Mouse (Mus musculus) adrenal gland, adult 8-10 months (tissue): ENCODE results near the gene Tmem233. TPM values are rescaled to one million over a fixed set of nuclear protein-coding genes. Genes with fewer than 3 reads are reported as not detected.

ENCODE experiments used
- DNase-seq: peaks from one replicate; pipeline ENCODE4 v3.0.0; 2022
- total RNA-seq, 4 experiments: library from RNA; stranded (reverse); gene quantifications; 2 replicates each; pipeline ENCODE4 v1.2.4; 2022

The Tmem233 gene
- total RNA-seq, 4 experiments from 2014 or later, result not detected

- peak; percentile 76 for DNase-seq
Observed at GRCm38 (mm10) chr5:116003154-116003553, 79.9 kb downstream of the Tmem233 start.

GRCm38 (mm10) chr5:115997376-115997775 lies 85.7 kb downstream of the Tmem233 start:
- no peak for DNase-seq

DNA sequence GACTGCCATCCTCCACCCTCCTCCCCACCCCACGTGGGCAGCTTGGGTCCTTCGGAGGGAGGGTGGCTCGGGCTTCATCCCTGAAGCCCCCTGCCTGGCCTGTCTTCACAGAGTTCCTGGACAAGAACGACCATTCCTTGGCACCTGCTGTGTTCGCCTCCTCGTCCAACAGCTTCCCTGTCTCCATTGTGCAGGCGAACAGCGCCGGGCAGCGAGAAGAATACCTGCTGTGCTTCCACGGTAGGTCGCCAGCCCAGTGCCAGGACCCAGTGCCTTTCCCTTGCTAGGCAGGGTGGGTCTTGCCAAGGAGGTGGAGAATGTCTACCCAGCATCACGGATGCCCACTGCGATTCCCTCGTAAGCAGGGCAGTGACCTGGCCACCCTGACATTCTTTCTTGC lies 88.9 kb downstream of the Tmem233 start:
- no peak for DNase-seq

DNA sequence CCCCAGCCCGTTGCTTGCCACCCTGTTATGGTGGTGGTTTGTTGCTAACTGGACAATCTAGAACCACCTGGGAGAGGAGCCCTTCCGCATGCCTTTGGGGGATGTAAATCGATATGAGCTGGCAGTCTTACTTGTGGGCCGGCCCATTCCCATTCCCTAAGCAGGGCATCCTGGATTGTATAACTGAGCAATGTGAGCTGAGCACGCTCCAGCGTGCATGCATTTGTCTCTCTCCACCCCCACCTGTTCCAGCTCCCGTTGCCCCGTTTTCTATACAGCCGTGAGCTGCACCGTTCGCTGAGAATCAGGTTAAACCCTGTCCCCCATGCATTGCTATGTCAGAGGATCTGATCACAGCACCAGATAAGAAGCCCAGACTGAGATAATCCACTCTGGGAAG lies 91.3 kb downstream of the Tmem233 start:
- DNase-seq, result no peak

Other genes with a start within 250 kb of the Tmem233 start
- 1 to 10 TPM; 2.6 to 8.3 (median 6.3) TPM for gene Cit, start 238.0 kb downstream of the Tmem233 start, total RNA-seq
- gene Prkab1, start 58.7 kb downstream of the Tmem233 start, total RNA-seq, result 100 to 1,000 TPM in 1 of 4 experiments, 10 to 100 TPM in 3; 56.6 to 107 (median 62.1) TPM
- gene Ccdc60, start 205.7 kb upstream of the Tmem233 start, total RNA-seq, result not detected